Mouse (Mus musculus) embryo, embryonic 10 days (tissue): ENCODE measurements around the gene Noc4l.

Experiments
- DNase-seq: peaks from one replicate; pipeline ENCODE4 v3.0.0-alpha.2; 2015; ENCODE audit warnings: low spot score

Gene Noc4l

DNA sequence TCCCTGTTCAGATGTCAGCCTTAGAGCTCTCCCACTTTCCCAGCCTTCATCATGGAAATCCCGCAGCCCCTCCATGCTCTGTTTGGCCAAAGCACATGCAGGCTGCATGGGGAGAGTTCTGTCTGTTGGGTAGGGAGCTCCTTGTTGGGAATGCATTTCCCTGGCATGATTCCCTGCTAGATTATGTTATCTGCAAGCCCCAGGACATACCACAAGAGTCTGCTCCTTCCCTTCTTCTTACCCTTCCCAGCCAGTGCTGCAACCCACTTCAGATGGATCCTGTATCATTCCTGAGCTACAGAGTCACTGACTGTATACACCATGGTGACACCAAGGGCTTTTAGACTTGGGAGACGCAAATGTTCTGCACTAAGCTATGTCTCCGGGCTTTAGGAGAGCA, 43.8 kb downstream of the Noc4l start:
- no peak for DNase-seq

DNA sequence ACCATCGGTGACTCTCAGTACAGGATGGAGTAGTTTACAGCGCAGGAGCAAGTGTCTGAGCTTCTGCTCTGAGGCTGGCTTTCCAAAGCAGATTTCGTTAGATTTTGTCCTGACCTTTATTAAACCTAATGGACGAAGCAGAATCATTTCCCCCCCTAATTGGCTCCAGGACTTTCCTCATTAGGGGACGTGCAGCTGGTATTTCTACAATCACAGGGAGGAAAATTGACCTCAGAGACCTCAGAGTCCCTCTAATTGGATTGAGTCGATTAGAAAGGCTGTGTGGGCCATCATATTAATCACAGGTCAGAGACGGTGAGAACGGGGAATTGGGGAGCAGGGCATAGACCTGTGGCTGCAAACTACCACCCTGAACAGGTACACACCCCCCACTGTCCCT, 44.3 kb downstream of the Noc4l start:
- peak; percentile 11 for DNase-seq

DNA sequence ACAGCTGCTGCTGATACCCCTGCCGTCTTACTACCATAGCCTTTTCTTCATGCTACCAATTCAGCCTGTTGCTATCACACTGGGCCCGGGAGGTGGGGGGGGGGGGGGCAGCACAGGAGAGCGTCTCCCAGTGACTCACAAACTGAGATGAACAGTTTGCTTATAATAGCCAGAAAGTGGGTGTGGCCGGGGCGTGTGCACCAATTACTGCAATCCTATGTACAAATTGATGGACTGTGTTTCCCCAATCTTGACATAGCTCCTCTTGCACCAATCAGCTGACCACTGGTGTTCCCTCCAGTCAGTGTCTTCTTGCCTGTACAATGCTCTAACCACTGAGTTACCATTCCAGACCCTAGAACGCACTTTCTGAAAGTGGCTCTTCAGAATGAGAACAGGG, 44.9 kb downstream of the Noc4l start:
- DNase-seq: no peak

DNA sequence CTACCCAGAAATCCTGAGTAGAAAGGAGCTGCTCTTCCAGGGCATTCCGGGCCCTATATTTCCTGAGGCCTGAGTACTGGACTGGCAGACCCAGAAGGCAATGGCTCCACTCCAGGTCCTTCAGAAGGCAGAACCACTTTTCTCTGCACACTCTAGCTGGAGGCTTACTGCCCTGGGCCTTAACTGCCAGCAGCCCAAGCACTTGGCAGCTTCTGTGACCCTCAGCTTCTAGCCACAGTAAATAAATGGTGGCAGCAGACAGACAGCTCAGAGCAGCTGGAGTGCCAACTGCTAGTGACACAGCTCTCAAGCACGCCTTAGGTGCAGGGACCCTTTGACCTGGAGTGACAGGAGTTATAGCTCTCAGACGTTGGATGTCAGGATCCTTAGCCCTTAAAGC, 45.5 kb downstream of the Noc4l start:
- no peak for DNase-seq

DNA sequence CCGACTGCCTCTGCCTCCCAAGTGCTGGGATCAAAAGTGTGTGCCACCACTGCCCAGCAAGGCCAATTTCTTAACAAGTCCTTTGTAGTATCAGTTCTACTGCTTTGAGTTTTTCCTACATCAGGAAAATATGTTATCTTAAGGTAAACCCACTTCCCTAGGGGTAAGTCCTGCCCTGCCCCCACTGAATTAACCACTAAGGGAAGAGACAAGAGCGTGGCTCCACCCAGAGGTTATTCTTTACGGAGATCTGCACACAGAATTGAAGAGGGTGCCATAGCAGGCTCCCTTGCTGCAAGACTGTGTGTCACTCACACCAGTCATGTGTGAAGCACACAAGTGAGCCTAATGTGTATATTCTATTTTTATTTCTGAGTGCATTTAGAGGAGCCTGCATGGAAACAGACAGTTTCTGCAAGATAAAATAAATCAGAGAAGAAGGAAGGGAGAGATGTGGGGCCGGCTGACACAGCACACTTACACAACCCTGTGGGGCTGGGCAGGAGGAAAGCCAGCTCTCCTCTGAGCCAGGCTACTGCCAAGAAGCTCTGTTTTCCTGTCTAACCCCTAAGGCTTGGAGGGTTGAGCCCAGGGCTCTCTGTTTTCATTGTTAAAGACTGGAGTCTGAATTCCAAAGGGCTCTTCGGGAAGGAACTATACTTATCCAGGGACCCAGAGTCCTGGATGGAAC, 47.5 kb downstream of the Noc4l start:
- DNase-seq: no peak

DNA sequence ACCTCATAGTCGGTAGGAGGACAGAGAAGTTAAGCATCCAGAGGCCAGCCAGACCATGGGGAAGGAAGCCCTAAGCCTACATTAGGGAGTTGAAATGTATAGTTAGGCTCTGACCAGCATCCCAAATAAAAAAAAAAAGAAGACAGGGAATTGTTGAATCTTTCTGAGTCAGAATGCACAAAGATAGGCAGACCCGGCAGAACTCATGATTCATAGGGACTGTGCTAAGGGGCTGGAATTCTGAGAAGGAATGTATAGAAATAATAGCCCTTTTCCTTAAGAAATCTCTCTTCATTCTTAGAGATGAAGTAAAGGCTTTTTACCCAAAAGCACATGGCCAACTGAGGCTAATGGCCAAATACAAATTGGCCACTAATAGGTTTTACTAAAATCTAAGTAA, 48.9 kb downstream of the Noc4l start:
- DNase-seq: no peak

DNA sequence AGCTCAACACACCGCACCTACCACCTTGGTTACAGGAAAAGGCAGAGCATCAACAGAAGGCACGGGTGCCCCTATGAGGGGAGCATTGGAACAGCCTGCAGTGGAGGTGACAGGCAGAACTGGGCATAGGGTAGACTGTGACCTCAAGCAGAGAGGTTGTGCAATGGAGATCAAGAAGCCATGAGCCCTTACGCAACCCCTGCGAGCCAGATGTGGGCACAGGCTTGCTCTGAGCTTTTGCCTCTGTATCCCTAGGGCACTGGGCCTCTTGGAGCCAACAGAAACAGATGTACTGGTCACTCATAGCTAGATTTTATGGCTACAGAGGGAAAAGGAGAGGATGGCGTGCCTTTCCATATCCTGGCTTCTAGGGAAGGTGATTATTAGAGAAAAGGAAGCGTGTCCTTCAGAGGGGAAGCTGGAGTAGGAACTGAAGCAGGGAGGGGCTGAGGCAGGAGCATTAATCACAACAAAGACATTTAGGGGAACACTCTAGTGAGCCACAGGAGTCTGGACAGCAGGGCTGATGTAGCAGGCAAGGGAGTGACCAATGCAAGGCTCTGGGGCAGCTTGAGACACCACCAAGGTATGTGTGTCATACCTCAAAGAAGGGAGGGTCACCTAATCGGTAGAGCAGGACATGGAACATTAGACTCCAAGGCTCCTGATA, 50.1 kb downstream of the Noc4l start:
- DNase-seq: no peak
